Mouse (Mus musculus): ENCODE data around the gene Rnf212b.

- TF ChIP-seq ZNF384 (IDR thresholded peaks at IDR 0.05; ENCODE audit: low read depth, low read length), result no peak
- TF ChIP-seq CHD2 (IDR thresholded peaks at IDR 0.05; ENCODE audit: low read depth, low read length), result no peak
- no peak for TF ChIP-seq HCFC1 (IDR thresholded peaks at IDR 0.05; ENCODE audit: borderline replicate concordance, insufficient read depth, low read length)
- no peak for TF ChIP-seq MAFK (IDR thresholded peaks at IDR 0.05; ENCODE audit: insufficient read depth, low read depth, low read length)
Measured at GRCm38 (mm10) chr14:54787226-54787625, 26.7 kb upstream of the Rnf212b start.

Data from ES-E14 (cell line).